Mouse (Mus musculus): ENCODE results near the gene Tbc1d14.

Gene Tbc1d14

GRCm38 (mm10) chr5:36593176-36593575 is at the start of gene Tbc1d14:
TSS of gene Tbc1d14 (minus strand) at chr5:36593276.
- no peak for DNase-seq (ENCODE audit: low spot score)

- DNase-seq (ENCODE audit: low spot score) = no peak
These were observed 32.5 kb upstream of the Tbc1d14 start for GRCm38 (mm10) chr5:36625612-36626011.

GRCm38 (mm10) chr5:36623670-36624069 is 30.6 kb upstream of the Tbc1d14 start:
- DNase-seq (ENCODE audit: low spot score) = no peak

- no peak for DNase-seq (ENCODE audit: low spot score)
These were observed 28.0 kb upstream of the Tbc1d14 start for GRCm38 (mm10) chr5:36621058-36621449.

GRCm38 (mm10) chr5:36620409-36621057 is 27.5 kb upstream of the Tbc1d14 start:
- no peak for DNase-seq (ENCODE audit: low spot score)

GRCm38 (mm10) chr5:36618890-36619289 is 25.8 kb upstream of the Tbc1d14 start:
- no peak for DNase-seq (ENCODE audit: low spot score)

GRCm38 (mm10) chr5:36618356-36618755 is 25.3 kb upstream of the Tbc1d14 start:
- no peak for DNase-seq (ENCODE audit: low spot score)

- DNase-seq (ENCODE audit: low spot score) = no peak
These were observed 21.0 kb upstream of the Tbc1d14 start for GRCm38 (mm10) chr5:36614124-36614523.

GRCm38 (mm10) chr5:36608939-36609499 is 15.9 kb upstream of the Tbc1d14 start:
- no peak for DNase-seq (ENCODE audit: low spot score)

- peak; percentile 44 for DNase-seq (ENCODE audit: low spot score)
These were observed 10.0 kb upstream of the Tbc1d14 start for GRCm38 (mm10) chr5:36603031-36603430.

- no peak for DNase-seq (ENCODE audit: low spot score)
These were observed 9.0 kb upstream of the Tbc1d14 start for GRCm38 (mm10) chr5:36602028-36602427.

- DNase-seq (ENCODE audit: low spot score) = no peak
These were observed 8.4 kb upstream of the Tbc1d14 start for GRCm38 (mm10) chr5:36601492-36601891.

GRCm38 (mm10) chr5:36598883-36599282 is 5.8 kb upstream of the Tbc1d14 start:
- no peak for DNase-seq (ENCODE audit: low spot score)

- DNase-seq (ENCODE audit: low spot score) = peak; percentile 31
These were observed 4.6 kb upstream of the Tbc1d14 start for GRCm38 (mm10) chr5:36597653-36598052.

GRCm38 (mm10) chr5:36596225-36596624 is 3.1 kb upstream of the Tbc1d14 start:
- DNase-seq (ENCODE audit: low spot score) = no peak

- DNase-seq (ENCODE audit: low spot score) = no peak
These were observed 2.0 kb upstream of the Tbc1d14 start for GRCm38 (mm10) chr5:36595115-36595514.

GRCm38 (mm10) chr5:36594344-36594743 is 1.3 kb upstream of the Tbc1d14 start:
- DNase-seq (ENCODE audit: low spot score) = no peak

GRCm38 (mm10) chr5:36590499-36590920 is 2.6 kb downstream of the Tbc1d14 start:
- no peak for DNase-seq (ENCODE audit: low spot score)

GRCm38 (mm10) chr5:36584299-36584698 is 8.8 kb downstream of the Tbc1d14 start:
- no peak for DNase-seq (ENCODE audit: low spot score)

- DNase-seq (ENCODE audit: low spot score) = peak; percentile 100
These were observed 11.0 kb downstream of the Tbc1d14 start for GRCm38 (mm10) chr5:36581924-36582642.

- DNase-seq (ENCODE audit: low spot score) = no peak
These were observed 11.7 kb downstream of the Tbc1d14 start for GRCm38 (mm10) chr5:36581259-36581923.

GRCm38 (mm10) chr5:36579967-36580366 is 13.1 kb downstream of the Tbc1d14 start:
- DNase-seq (ENCODE audit: low spot score) = no peak

- no peak for DNase-seq (ENCODE audit: low spot score)
These were observed 14.1 kb downstream of the Tbc1d14 start for GRCm38 (mm10) chr5:36578982-36579381.

Data from ovary, postnatal 36 days (tissue).